Mouse (Mus musculus) retina, adult 2 months (tissue): ENCODE measurements at regions not wholly inside any gene's neighbourhood (a gene's known extent, or its start where the extent isn't known, plus 50 kb on each side); places are given as distances from the start of the nearest gene placed in this dataset.

Experiments used
- DNase-seq: peaks from one replicate; pipeline ENCODE4 v3.0.0-alpha.2; 2012; ENCODE audit warnings: low read depth, low spot score

- DNase-seq, result no peak
Observed at GRCm38 (mm10) chr11:90981626-90982025, 293.5 kb upstream of the Tom1l1 start.

- DNase-seq, result no peak
Observed at GRCm38 (mm10) chr11:90978234-90978633, 290.1 kb upstream of the Tom1l1 start.

- no peak for DNase-seq
Observed at GRCm38 (mm10) chr11:90941076-90941475, 252.9 kb upstream of the Tom1l1 start.

- DNase-seq, result no peak
Observed at GRCm38 (mm10) chr11:90925738-90926137, 237.6 kb upstream of the Tom1l1 start.

GRCm38 (mm10) chr11:90917782-90918181 lies 229.6 kb upstream of the Tom1l1 start:
- no peak for DNase-seq

GRCm38 (mm10) chr11:90894236-90894635 lies 206.1 kb upstream of the Tom1l1 start:
- DNase-seq, result no peak

- DNase-seq, result no peak
Observed at GRCm38 (mm10) chr11:90873122-90873521, 185.0 kb upstream of the Tom1l1 start.

- DNase-seq, result no peak
Observed at GRCm38 (mm10) chr11:90871686-90872085, 183.5 kb upstream of the Tom1l1 start.

- DNase-seq, result no peak
Observed at GRCm38 (mm10) chr11:90863981-90864760, 176.0 kb upstream of the Tom1l1 start.

- no peak for DNase-seq
Observed at GRCm38 (mm10) chr11:90855731-90856130, 167.6 kb upstream of the Tom1l1 start.

- DNase-seq, result no peak
Observed at GRCm38 (mm10) chr11:90855324-90855723, 167.2 kb upstream of the Tom1l1 start.

- DNase-seq, result no peak
Observed at GRCm38 (mm10) chr11:90851221-90851620, 163.1 kb upstream of the Tom1l1 start.

- no peak for DNase-seq
Observed at GRCm38 (mm10) chr11:90844925-90845319, 156.8 kb upstream of the Tom1l1 start.

GRCm38 (mm10) chr11:90844266-90844924 lies 156.2 kb upstream of the Tom1l1 start:
- DNase-seq, result no peak

- no peak for DNase-seq
Observed at GRCm38 (mm10) chr11:90838161-90838560, 150.0 kb upstream of the Tom1l1 start.

GRCm38 (mm10) chr11:90824761-90825160 lies 136.6 kb upstream of the Tom1l1 start:
- no peak for DNase-seq

- no peak for DNase-seq
Observed at GRCm38 (mm10) chr11:90816727-90817126, 128.6 kb upstream of the Tom1l1 start.

GRCm38 (mm10) chr11:90814471-90814870 lies 126.3 kb upstream of the Tom1l1 start:
- DNase-seq, result no peak

- no peak for DNase-seq
Observed at GRCm38 (mm10) chr11:90812971-90813370, 124.8 kb upstream of the Tom1l1 start.

- DNase-seq, result no peak
Observed at GRCm38 (mm10) chr11:90812530-90812929, 124.4 kb upstream of the Tom1l1 start.

- DNase-seq, result no peak
Observed at GRCm38 (mm10) chr11:90808443-90808842, 120.3 kb upstream of the Tom1l1 start.

- no peak for DNase-seq
Observed at GRCm38 (mm10) chr11:90807343-90807742, 119.2 kb upstream of the Tom1l1 start.
